Mouse (Mus musculus) gastrocnemius, postnatal 14 days (tissue): ENCODE measurements around the gene Pex12. TPM values are rescaled to one million over a fixed set of nuclear protein-coding genes. Genes with fewer than 3 reads are reported as not detected.
A peak's percentile ranks its signal among the peaks of the same experiment; 100 is the strongest.
"Not testable (repeated sequence)": the region's sequence is repeated elsewhere in the genome, so short reads cannot be mapped to it uniquely, and the experiment has no call there.

Source experiments
- DNase-seq: peaks from one replicate; pipeline ENCODE4 v3.0.0; 2021; ENCODE audit warnings: mixed read lengths
- intact Hi-C: fragments of 180-260 bp; cut with DNase I; formaldehyde crosslinking; loops from one replicate; pipeline ENCODE4 v1.15.1; 2025; ENCODE audit warnings: low total_unique reads
- long read RNA-seq, 2 experiments: library from polyadenylated mRNA; stranded (forward); transcript quantifications; one replicate each; pipeline ENCODE4 v2.0.0; 2021
- total RNA-seq, 2 experiments: library from RNA; stranded (reverse); gene quantifications; 2 replicates each; pipeline ENCODE4 v1.2.3; 2021

The Pex12 gene
- total RNA-seq, result 10 to 100 TPM; 11.1 to 13.8 TPM
- long read RNA-seq, experiment 1, transcript Pex12-202 (4 exons, 2,389 nt), result major isoform, 7 of 18 reads
- long read RNA-seq, experiment 1, partial matches to known transcripts, result 2 of 18 reads
- long read RNA-seq, experiment 1, other reads (novel, unspliced or antisense), result 3 of 18 reads
- long read RNA-seq, experiment 2, transcript Pex12-202 (4 exons, 2,389 nt), result major isoform, 11 of 17 reads
- long read RNA-seq, experiment 2, partial matches to known transcripts, result 0 of 17 reads
- long read RNA-seq, experiment 2, other reads (novel, unspliced or antisense), result 3 of 17 reads

DNA sequence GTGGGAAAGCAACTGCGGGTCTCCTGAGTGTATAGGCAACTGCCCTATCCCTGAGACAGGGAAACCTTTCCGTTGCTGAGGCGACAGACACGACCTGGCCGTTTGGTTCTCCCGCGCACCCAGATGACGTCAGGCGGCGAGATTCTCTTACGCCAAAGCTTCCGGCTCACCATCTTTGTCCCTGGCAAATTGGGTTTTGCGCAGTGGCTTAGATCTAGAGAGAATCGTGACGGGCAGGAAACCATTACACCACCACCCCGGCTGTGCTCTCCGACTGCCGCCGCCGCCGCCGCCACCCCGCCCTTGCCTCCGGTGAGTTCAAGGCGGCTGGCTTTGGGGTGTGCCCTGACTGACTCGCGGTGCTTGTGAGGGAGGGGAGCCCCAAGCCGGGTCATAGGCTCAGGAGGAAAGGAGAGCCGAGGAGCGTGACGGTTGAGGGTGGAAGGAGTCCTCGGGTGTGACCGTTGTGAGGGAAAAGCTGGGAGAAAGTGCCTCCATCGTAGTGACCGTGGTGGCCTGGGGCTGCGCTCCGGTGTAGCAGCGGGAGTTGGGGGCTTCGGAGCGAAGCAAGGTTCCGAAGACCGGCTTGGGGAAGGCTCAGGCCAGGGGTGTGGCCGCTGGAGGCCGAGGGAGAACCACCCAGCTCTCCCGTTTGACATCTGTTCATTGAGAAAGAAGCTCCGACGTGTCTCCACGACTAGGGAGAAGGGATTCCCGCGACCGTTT, at the start of gene Pex12:
TSS of gene Pex12 (minus strand) at position 61 of the 726 bp plus-strand sequence.
- intact Hi-C loops, result no loop called here

DNA sequence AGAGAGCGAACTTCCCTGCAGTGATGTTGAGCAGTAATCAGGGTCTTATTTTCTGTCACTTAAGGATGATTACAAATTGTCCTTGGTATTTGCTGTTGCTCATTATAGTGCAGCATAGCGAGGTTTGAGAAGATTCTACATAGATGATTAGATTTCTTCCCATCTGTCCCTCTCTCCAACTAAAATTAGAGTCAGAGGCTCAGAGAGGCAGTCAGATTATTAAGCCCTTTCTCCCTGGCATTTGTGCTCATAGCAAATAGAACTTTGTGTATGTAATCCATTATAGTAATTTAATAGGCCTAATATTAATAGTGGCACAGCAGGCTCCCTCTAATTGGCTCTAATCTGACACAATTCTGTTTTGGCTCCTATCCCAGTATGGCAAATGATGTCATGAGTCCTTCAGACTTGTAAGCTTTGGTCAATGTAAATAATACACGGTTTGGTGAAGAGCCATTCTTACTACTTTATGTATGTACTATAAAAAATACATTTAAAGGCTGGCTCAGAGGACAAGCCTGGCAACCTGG, 39.4 kb upstream of the Pex12 start:
- intact Hi-C loops, result no loop called here
- no peak for DNase-seq

More for the DNA sequence above, at the start of gene Pex12:
- DNase-seq, result peak; percentile 92

DNA sequence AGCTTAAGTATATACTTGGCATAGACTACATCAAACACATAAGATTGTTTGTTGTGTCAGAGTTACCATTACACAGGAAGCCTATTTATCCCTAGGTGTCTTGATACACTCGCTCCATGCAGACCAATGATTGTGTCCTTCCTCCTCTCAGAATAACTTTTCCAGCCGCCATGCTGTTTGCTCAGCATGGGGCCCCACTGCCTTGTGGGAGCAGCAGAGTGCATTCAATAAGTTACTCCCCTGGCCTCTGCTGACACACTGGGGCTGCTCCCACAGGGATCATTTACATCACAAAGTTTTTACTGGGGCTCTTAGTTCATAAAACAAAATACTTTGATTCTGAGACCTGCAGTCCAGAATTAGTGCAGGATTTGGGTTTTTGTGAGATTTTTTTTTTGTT, 37.3 kb upstream of the Pex12 start:
- intact Hi-C loops, result no loop called here

DNA sequence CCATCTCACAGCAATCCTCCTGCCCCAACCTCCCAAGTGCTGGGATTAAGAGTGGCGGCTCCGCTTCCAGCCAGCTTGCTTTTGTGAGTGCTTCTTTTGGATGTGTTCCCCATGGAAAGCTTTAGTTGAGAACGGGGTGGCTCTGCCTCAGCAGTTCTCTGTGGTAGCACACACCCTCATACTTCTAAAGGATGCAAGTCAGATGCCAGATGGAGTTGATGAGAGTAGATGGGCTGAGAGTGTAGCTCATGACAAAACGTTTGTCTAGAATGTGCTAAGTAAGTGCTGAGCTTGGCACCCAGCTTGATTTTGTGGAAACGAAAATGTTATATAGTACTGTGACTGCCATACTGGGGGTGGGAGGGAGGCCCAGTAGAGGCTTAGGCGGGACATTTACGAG, 33.4 kb upstream of the Pex12 start:
- no peak for DNase-seq
- intact Hi-C loops, result no loop called here

More for the DNA sequence above, 37.3 kb upstream of the Pex12 start:
- no peak for DNase-seq

DNA sequence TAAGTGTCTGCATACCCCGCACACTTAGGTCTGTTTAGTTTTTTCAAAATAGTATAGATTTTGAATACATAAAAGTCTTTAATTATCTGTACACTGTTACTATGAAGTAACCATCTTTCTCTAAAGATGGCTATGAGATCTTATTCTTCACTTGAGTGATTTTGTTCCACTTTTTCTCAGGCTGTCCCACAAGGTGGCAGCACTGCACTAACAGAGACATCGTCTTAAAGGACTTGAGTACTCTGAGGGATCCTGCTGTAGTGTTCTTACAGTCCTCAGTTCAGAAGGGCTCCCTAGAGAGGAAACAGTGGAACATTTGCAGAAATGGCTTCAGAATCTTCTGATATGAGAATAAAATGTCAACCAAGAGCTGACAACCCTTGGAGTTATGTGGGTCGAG, 25.0 kb upstream of the Pex12 start:
- intact Hi-C loops, result loop anchor here (10.0 kb wide), 1 partner anchor 97 kb away; the partner anchor contains the start of gene Gas2l2
- peak; percentile 32 for DNase-seq

DNA sequence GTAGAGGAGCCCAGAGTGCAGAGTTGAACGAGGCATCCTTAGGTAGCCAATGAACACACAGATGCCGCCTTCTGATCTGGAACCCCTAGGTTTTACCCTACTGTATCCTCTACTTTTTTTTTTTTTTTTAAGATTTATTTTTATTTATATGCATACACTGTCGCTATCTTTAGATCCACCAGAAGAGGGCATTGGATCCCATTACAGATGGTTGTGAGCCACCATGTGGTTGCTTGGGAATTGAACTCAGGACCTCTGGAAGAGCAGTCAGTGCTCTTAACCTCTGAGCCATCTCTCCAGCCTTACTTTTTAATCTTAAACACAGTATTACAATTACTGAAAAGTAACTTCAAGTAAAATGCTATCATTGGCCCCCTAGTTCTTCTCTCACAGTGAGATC, 24.3 kb upstream of the Pex12 start:
- not testable (repeated sequence) for DNase-seq
- intact Hi-C loops, result loop anchor here (10.0 kb wide), 1 partner anchor 98 kb away; the partner anchor contains the start of gene Gas2l2

DNA sequence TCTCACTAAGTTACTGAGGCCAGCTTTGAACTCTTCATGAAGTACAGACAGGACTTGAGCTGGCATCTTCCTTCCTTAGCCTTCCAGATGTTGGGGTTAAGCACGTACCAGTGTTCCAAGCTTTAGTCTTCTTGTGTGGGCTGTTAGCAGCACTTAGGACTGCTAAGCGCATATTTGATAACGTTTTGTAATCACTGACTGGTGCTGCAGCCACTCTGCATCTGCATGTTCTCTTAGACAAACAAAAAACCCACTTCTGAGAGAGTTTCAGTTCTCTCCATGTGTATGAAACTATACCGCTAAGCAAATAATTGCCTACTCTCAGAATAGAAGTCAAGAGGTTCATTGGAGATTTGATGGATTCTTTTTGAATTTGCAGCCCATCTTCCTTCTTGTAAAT, 16.7 kb upstream of the Pex12 start:
- no peak for DNase-seq
- intact Hi-C loops, result no loop called here

DNA sequence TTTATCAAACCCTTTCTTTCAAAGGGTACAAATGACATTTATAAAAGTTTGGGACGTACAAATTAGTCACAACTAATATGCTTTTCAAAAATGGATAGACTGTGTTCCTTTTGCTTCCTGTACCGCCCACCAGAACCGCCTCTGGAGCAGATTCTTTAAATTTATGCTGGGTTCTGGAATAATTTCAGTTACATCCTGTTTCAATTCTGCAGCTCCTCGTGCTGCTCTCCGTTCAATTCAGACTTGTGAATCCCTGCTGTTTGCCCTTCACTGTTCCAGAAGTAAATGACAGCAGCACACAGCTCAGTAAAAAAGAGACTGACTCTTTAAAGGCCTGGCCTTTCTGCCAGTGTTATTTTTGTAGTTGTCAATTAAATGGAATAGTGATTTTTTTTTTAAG, 10.1 kb upstream of the Pex12 start:
- DNase-seq, result no peak
- intact Hi-C loops, result no loop called here

DNA sequence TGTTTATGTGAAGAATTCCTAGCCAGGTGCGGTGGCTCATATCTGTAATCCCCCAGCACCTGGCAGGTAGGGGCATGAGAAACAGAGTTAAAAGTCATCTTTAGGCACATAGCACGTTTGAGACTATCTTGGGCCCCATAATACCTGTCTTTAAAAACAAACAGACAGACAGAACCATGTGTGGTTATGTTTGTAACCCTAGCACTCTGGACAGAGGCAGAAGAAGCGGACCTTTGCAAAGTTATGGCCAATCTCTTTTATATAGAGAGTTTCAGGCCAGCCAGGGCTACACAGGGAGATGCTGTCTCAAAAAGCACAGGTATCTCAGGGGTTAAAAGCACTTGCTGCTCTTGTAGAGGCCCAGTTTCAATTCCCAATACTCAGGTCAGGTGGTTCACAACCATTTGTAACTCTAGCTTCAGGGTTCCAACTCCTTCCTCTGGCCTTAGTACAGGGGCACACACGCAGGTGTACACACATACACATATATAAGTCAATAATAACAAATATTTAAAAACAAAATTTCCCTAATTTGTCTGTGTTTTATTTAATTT, 4.4 kb upstream of the Pex12 start:
- no peak for DNase-seq
- intact Hi-C loops, result no loop called here

DNA sequence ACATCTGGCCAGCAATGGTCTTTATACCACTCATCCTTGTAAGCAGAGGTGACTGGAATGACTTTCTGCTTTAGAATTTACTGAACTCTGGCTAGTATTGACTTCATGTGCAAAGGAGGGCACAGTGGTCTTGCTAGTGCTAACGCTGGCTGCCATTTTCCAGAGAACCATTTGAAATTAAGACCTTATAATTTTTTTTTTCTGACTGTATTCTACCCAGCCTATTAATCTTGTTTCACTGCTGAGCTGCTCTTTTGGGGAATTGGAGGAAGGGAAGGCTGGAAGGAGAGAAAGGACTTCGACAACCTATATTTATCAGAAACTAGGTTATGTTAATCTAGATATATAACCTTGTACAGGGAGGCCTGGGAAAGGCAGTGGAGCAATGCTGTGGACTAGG, 2.1 kb upstream of the Pex12 start:
- DNase-seq, result no peak
- intact Hi-C loops, result no loop called here

DNA sequence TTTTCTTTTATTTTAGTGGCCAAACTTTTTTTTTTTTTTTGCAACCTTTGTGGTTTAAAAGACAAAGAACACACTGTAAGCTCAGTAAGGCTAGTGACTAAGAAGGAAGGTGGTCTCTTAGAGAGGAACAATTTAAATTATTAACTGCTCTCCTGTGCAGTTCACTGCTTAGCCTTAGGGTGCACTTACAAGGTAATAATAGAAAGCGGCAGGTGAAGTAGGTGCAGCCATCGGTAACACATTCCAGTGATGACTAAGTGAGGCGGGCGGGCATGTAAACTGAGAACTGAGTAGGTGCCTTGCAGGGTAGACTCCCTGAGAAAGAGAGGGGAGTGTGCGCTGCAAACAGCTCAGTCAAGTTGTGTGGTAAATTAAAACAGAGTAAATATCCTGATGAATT, 1.4 kb upstream of the Pex12 start:
- intact Hi-C loops, result no loop called here
- no peak for DNase-seq

DNA sequence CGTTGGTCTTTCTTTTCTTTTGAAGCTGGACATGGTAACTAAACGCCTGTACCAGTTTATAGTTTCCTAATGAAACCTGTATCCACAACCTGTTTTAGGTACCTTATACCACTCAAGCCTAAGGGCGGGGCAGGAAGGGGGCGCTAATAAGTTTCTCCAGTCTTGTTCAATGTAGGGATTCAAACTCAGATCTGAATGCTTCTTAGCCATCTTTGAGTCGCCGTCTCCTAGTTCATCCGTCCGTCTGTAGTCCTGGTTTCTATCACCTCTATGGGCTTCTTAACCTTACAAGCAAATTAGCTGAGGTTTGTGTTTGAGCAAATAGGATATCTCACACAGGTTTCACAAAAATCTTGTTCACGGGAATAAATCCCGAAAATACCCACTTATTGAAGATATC, 262 bp downstream of the Pex12 start:
- intact Hi-C loops, result no loop called here
- no peak for DNase-seq

DNA sequence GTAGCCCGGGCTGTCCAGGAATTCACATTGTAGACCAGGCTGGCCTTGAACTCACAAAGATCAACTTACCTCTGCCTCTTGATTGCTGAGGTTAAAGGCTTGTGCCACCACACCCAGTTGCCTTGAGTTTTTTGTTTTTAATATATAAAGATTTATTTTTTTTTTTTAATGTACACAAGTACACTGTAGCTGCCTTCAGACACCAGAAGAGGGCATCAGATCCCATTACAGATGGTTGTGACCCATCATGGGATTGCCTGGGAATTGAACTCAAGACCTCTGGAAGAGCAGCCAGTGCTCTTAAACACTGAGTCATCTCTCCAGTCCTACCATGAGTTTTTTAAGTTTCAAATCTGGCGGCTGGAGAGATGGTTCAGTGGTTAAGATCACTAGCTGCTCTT, 955 bp downstream of the Pex12 start:
- no peak for DNase-seq
- intact Hi-C loops, result no loop called here

DNA sequence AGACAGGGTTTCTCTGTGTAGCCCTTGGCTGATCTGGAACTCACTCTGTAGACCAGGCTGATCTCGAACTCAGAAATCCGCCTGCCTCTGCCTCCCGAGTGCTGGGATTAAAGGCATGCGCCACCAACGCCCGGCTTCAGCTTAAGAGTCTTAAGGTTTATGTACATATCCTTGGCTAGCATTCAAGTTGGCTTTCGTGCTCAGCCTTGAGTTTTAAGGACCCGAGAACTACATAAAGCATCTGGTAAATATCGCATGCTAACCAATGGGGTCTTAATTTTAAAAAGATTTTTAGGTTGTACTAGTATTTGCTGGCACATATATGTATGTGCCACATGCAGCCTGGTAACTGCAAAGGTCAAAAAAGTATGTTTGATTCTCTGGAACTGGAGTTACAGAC, 2.7 kb downstream of the Pex12 start:
- intact Hi-C loops, result no loop called here

DNA sequence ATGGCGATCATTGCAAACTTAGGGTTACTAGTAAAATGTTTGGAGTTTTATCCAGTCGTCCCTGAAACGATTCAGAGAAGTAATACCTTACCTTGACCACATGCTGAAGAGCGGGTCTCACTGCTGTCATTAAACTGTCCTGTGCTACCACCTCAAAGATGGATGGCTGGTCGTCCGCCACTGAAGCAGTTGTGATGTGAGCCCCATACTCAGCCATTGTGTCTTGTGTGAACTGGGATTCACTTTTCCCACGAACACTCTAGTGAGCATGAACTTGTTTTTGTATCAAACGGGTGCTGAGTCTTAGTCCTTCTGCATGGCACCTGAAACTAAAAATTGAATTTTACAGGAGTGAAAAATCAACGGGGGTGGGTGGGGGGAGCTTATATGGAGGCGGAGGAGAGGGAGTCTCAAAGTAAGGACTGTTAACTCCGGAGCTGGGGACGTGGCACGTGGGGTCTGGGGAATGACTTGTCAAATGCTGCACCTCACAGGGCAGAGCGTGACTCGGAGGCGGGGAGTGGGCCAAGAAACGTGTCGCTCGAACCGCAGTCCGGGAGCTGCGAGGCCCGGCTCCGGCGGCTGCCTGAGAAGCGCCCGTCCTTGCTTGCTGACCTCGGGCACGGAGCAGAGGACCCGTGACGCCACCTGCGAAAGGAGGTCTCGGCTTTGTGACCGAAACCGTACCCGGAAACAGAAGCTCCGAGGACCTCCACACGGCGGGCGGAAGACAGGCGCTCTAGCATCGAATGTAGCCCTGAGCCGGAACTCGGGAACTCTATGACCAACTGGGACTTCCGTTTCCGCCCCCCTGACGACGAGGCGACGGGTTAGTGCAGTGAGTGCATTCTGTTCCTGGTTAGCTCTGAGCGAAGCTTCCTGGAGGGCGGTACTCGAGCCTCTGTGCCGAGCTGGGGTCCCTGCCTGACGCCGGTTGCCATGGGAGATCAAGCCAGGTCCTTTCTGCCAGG, 3.9 kb downstream of the Pex12 start, which contains the start of gene Ap2b1:
TSS of gene Ap2b1 (plus strand) at position 800 of the 971 bp plus-strand sequence.
- intact Hi-C loops, result no loop called here

More for the DNA sequence above, 2.7 kb downstream of the Pex12 start:
- DNase-seq, result no peak

DNA sequence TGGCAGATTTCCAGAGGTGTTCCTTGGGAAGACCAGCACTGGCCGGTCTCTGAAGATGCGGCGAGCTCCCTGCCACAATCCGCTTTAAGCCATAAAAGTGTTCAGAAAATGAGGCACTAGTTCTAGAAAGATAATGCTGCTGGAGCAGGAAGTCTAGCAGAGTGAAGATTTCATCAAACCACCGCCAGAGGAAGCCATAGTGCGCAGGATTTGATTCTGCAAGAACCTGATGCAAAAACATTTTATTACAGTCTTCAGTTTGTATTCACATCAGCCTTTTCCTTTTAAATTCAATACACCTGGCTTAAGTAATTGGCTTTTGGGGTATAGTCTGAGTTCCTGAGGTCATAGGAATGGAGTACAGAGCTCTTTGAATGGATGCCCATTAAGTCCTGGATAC, 4.6 kb downstream of the Pex12 start:
- intact Hi-C loops, result no loop called here
- DNase-seq, result no peak

More for the DNA sequence above, 3.9 kb downstream of the Pex12 start, which contains the start of gene Ap2b1:
- peak; percentile 93 for DNase-seq

DNA sequence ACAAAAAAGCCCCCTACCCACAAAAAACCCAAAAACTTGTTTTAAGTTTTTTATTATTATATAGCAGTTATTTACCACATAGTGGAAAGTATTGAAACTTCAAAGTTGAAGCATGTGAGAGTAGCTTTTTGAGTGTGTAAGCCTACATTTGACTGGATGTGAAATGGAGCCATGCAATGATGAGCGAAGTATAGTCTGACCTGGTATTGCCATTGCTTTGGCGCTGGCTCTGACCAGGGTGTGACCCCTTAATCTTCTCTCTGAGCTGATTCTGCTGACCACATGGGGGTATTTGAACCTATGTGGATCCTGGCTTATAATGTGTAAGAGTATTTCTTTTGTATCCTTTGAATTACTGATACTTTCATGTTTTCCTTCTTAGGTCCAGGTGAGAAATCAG, 8.3 kb downstream of the Pex12 start:
- intact Hi-C loops, result no loop called here
- DNase-seq, result no peak

DNA sequence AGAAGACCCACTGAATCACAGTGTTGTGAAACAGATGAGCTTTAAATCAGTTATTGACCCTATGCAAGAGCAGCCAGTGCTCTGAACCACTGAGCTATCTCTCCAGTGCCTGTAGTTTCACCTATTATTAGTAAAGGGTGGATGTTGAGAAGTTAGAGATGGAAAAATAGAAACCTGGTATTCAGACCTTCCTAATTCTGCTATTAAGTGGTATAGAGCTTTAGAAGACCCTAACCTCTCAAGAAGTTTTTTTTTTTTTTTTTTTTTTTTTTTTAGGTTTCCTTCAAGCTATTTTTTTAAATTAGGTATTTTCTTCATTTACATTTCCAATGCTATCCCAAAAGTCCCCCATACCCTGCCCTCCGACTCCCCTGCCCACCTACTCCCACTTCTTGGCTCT, 9.2 kb downstream of the Pex12 start:
- intact Hi-C loops, result no loop called here
- DNase-seq, result no peak

DNA sequence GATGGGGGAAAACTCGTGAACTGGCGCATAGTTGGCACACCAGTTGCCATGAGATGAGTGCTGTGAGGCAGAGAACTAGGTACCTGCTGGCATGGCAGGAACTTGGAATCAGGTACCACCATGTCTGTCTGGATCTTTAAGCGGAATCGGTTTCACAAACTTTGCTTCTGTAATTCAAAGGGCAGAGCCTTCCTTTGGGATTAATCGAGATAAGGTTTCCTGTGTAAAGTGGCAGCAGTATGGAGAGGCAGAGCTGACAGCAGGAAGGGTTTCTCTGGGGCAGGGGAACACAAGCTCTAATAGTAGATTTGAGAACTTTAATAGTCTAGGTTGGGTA, 10.2 kb downstream of the Pex12 start:
- intact Hi-C loops, result no loop called here
- no peak for DNase-seq
